Mouse (Mus musculus): Measurements from ENCODE around the gene Asb18. TPM values are rescaled to one million over a fixed set of nuclear protein-coding genes. Genes with fewer than 3 reads are reported as not detected.

The Asb18 gene
- polyA plus RNA-seq (2014; fragmentation: Nextera tagmentation; extraction: Ambion mirVana): 0.20 and 0.38 TPM in 2 replicates

DNA sequence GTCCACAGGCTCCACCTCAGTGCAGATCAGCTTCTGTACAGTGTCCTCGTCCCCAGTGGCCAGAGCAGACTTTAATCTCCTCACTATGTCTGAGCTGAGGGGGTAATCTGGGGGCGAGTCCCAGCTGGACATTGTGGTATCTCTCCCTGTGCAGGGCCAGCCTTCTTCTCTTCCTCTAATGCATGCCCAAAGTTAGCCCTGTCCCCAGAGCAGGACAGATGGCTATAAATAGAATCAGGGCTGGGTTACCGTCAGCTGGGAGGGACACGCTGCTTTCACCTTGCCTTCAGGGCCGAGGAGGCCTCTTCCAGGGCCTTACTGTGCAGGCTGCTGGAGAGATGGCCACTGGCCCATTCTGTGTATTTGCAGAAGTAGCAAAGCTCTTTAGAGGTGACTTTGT, at the start of gene Asb18:
Gene Asb18 (minus strand): TSS at position 221 of the 400 bp plus-strand sequence.
- Histone ChIP-seq H3K9me3 (ENCODE audit: control insufficient read depth, low read length) (peaks cover 4% of the 10 kb centered on the region; the same call in 1 of the 2 replicates), H3K36me3 (ENCODE audit: control insufficient read depth, insufficient read depth, low read length) (no peaks in the 10 kb centered on the region), H3K4me3 (ENCODE audit: low read depth, low read length) (no peak within 1 kb of the TSS), H3K4me1 (ENCODE audit: control insufficient read depth, insufficient read depth, low read length) (no peaks in the 10 kb centered on the region), H3K27ac (ENCODE audit: low read depth, low read length) (no peak within 1 kb of the TSS), H3K4me2 (ENCODE audit: low read depth) (no peak within 1 kb of the TSS), H3K27me3 (ENCODE audit: control insufficient read depth, insufficient read depth, low read length) (no peaks in the 10 kb centered on the region), H3K9ac (ENCODE audit: low read length) (no peak within 1 kb of the TSS)
- DNase-seq (ENCODE audit: low spot score) (no peak), ATAC-seq (ENCODE audit: insufficient read depth, low FRiP score, low TSS enrichment) (no peak)
- 86% methylated on average over 5 of the region's 5 CpGs for WGBS

DNA sequence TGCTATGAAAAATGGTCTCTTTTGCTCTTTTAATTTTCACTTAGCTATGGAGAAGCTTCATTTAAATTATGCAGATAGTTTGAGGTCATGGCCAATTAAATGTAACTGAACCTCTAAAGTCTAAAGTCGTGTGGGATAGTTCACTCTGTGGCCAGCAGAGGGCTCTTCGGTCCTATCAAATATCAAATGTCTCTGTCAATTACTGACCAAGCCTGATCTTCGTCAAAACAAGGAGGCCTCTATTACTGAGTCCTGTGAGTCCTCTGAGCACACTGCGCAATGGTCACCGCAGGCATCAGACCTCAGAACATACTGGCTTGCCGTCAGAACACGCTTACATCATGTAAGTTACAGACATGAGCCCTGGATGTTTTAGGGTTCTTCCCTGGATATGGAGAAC, 46.1 kb upstream of the Asb18 start:
- H3K4me3 ChIP-seq (ENCODE audit: low read depth, low read length): no peak overlapping the region
- no peaks in the 10 kb centered on the region for H3K27me3 ChIP-seq (ENCODE audit: control insufficient read depth, insufficient read depth, low read length)
- H3K4me2 ChIP-seq (ENCODE audit: low read depth): no peak overlapping the region
- ATAC-seq (ENCODE audit: insufficient read depth, low FRiP score, low TSS enrichment): no peak
- peak; percentile 49 for DNase-seq (ENCODE audit: low spot score)
- H3K36me3 ChIP-seq (ENCODE audit: control insufficient read depth, insufficient read depth, low read length): no peaks in the 10 kb centered on the region
- H3K4me1 ChIP-seq (ENCODE audit: control insufficient read depth, insufficient read depth, low read length): no peaks in the 10 kb centered on the region
- H3K9me3 ChIP-seq (ENCODE audit: control insufficient read depth, low read length): no peaks in the 10 kb centered on the region
- no peak overlapping the region for H3K27ac ChIP-seq (ENCODE audit: low read depth, low read length)
- 25% methylated on average over 7 of the region's 7 CpGs for WGBS
- no peak overlapping the region for H3K9ac ChIP-seq (ENCODE audit: low read length)

DNA sequence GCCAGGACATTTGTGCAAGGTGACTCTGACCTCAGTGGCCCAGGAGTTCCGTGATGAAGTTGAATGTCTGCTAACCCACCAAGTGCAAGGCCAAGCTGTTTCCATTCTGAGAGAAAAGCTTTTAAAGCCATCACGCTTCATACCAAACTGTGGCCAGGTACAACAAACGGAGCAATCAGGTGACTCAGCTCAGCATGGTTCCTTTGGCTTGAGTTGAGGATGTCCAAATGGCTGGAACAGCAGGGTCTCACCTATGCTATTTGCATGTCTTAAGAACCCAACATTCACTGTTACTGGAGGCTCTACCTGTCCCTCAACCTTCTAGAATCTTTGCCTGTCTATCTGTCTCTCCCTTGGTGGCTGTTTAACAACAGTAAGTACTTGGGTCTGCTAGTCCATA, 45.6 kb upstream of the Asb18 start:
- Histone ChIP-seq H3K4me1 (ENCODE audit: control insufficient read depth, insufficient read depth, low read length) (no peaks in the 10 kb centered on the region), H3K27ac (ENCODE audit: low read depth, low read length) (no peak overlapping the region), H3K4me3 (ENCODE audit: low read depth, low read length) (no peak overlapping the region), H3K9me3 (ENCODE audit: control insufficient read depth, low read length) (no peaks in the 10 kb centered on the region), H3K27me3 (ENCODE audit: control insufficient read depth, insufficient read depth, low read length) (no peaks in the 10 kb centered on the region), H3K9ac (ENCODE audit: low read length) (no peak overlapping the region), H3K36me3 (ENCODE audit: control insufficient read depth, insufficient read depth, low read length) (no peaks in the 10 kb centered on the region), H3K4me2 (ENCODE audit: low read depth) (no peak overlapping the region)
- DNase-seq (ENCODE audit: low spot score) (no peak), ATAC-seq (ENCODE audit: insufficient read depth, low FRiP score, low TSS enrichment) (no peak)
- 58% methylated on average over 3 of the region's 3 CpGs for WGBS

DNA sequence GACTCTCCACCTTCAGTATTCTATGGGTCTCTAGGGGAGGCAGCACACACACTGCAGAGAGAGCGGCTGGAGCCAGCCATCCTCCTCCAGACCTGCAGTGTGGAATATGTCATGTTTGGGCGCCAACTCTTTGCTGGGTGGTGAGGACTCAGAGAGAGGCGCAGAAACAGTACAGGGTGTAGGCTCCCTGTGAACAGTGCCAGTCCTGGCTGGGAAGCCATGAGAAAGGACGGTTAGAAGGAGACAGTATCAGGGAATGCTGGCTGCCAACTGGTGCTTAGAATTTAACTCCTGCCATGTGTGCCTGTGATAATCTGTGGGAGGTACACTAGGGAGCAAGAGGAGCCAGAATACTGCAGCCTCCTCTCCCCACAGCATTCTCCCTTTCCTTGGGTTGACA, 40.5 kb upstream of the Asb18 start:
- Histone ChIP-seq H3K4me2 (ENCODE audit: low read depth) (no peak overlapping the region), H3K9ac (ENCODE audit: low read length) (no peak overlapping the region), H3K36me3 (ENCODE audit: control insufficient read depth, insufficient read depth, low read length) (no peaks in the 10 kb centered on the region), H3K4me1 (ENCODE audit: control insufficient read depth, insufficient read depth, low read length) (0 out of 2 replicates have a peak, but pooled peaks cover 6% of the 10 kb centered on the region), H3K27ac (ENCODE audit: low read depth, low read length) (no peak overlapping the region), H3K4me3 (ENCODE audit: low read depth, low read length) (no peak overlapping the region), H3K27me3 (ENCODE audit: control insufficient read depth, insufficient read depth, low read length) (no peaks in the 10 kb centered on the region), H3K9me3 (ENCODE audit: control insufficient read depth, low read length) (no peaks in the 10 kb centered on the region)
- WGBS: 89% methylated on average over 4 of the region's 4 CpGs
- no peak for DNase-seq (ENCODE audit: low spot score)
- no peak for ATAC-seq (ENCODE audit: insufficient read depth, low FRiP score, low TSS enrichment)

DNA sequence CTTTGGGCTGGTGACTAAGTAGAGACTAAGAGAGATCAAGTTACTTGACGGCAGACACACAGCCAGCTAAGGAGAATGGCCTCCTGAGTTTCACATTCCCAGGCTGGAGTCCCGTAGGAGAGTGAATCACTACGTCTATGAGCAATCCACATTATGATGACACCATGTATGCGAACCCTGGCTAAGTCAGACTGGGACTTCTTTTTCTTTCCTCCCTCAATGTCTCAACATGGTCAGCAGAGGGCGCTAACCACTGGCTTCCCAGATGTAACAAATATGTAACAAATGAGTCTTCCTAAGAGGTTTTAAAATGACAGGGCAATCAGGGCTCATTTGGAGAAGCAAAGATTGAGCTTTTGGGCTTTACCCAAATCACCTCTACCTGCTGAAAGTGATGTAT, 36.9 kb upstream of the Asb18 start:
- Histone ChIP-seq H3K4me3 (ENCODE audit: low read depth, low read length) (no peak overlapping the region), H3K4me2 (ENCODE audit: low read depth) (no peak overlapping the region), H3K27ac (ENCODE audit: low read depth, low read length) (no peak overlapping the region), H3K9ac (ENCODE audit: low read length) (no peak overlapping the region), H3K9me3 (ENCODE audit: control insufficient read depth, low read length) (no peaks in the 10 kb centered on the region), H3K4me1 (ENCODE audit: control insufficient read depth, insufficient read depth, low read length) (0 out of 2 replicates have a peak, but pooled peaks cover 6% of the 10 kb centered on the region), H3K27me3 (ENCODE audit: control insufficient read depth, insufficient read depth, low read length) (no peaks in the 10 kb centered on the region), H3K36me3 (ENCODE audit: control insufficient read depth, insufficient read depth, low read length) (no peaks in the 10 kb centered on the region)
- DNase-seq (ENCODE audit: low spot score) (peak; percentile 64), ATAC-seq (ENCODE audit: insufficient read depth, low FRiP score, low TSS enrichment) (no peak)
- 26% methylated on average over 5 of the region's 5 CpGs for WGBS

DNA sequence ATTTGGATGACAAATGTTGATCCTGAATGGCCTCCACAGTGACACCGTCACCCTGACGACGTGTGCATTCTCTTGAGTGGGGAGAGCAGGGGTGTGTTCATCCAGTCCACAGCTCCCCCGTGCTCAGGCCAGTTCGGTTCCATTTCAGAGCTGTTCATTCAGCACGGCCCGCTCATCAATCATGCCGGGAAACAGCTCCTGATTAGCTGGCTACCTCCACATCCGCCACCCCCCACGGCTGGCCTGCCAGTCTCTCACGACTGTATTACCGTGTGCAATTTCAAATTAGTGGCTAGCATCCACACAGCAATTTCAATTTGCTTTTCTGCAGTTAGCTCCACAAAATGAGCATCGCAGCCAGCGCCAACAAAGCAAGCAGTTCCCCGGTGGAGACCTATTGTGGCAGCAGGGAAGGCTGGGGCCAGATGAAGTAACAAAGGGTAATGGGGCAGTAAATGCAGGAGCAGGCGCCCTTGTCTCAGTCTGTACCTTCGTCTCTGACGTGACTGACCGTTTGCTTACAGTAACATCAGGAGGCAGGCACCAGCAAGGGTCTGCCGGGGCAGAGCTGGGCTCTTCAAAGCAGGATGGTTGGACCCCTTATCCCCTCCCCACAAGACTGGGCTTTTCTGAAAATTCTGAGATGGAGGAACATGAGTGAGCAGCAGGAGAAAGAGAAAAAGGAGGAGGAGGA, 35.7 kb upstream of the Asb18 start:
- H3K9me3 ChIP-seq (ENCODE audit: control insufficient read depth, low read length): no peaks in the 10 kb centered on the region
- no peaks in the 10 kb centered on the region for H3K36me3 ChIP-seq (ENCODE audit: control insufficient read depth, insufficient read depth, low read length)
- H3K27ac ChIP-seq (ENCODE audit: low read depth, low read length): peak overlapping the region; percentile 65
- 0 out of 2 replicates have a peak, but pooled peaks cover 6% of the 10 kb centered on the region for H3K4me1 ChIP-seq (ENCODE audit: control insufficient read depth, insufficient read depth, low read length)
- H3K27me3 ChIP-seq (ENCODE audit: control insufficient read depth, insufficient read depth, low read length): no peaks in the 10 kb centered on the region
- ATAC-seq (ENCODE audit: insufficient read depth, low FRiP score, low TSS enrichment) (0 out of 2 replicates have a peak, but pooled peaks have one; percentile 45), DNase-seq (ENCODE audit: low spot score) (peak; percentile 66)
- H3K4me3 ChIP-seq (ENCODE audit: low read depth, low read length): no peak overlapping the region
- no peak overlapping the region for H3K4me2 ChIP-seq (ENCODE audit: low read depth)
- peak overlapping the region; percentile 52 for H3K9ac ChIP-seq (ENCODE audit: low read length)
- 18% methylated on average over 20 of the region's 20 CpGs for WGBS

DNA sequence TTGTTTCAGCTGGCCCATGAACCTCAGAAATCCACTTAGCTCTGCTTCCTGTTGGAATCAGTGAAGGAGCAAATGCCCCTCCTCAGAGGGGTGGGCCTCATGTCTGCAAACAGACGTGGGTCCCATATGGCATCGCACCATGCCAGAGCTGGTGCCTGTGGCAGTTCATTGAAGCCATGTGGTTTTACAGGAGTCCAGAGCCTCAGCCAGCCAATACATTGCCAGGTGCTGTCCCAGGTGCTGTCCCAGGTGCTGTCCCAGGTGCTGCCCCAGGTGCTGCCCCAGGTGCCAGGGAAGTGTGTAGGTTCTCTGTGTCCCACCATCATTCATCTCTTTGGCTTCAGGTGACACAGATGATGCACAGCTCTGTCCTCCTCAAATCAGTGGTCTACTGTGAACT, 13.8 kb upstream of the Asb18 start:
- 79% methylated on average over 2 of the region's 2 CpGs for WGBS

DNA sequence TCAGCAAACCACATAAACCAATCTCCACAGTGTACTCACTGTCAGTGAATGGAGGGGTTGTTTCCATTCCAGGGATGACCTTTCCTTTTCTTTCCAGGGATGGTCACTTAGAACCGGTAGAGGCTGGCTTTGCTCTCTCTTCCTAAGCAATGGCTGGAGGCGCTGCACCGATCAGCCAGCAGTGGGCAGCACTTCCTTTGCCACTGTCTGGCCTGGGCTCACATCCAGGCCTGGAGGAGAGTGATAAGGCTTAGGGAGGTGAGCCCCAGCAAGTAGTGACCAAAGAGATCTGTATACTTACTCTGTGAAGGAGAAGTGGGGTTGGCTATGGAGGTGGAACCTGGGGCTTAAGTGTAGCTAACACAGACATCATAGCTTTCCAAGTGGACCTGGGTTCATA, 12.5 kb upstream of the Asb18 start:
- no peak overlapping the region for H3K27ac ChIP-seq (ENCODE audit: low read depth, low read length)
- peak; percentile 58 for DNase-seq (ENCODE audit: low spot score)
- no peaks in the 10 kb centered on the region for H3K27me3 ChIP-seq (ENCODE audit: control insufficient read depth, insufficient read depth, low read length)
- WGBS: 19% methylated on average over 3 of the region's 3 CpGs
- no peaks in the 10 kb centered on the region for H3K9me3 ChIP-seq (ENCODE audit: control insufficient read depth, low read length)
- no peak overlapping the region for H3K9ac ChIP-seq (ENCODE audit: low read length)
- H3K36me3 ChIP-seq (ENCODE audit: control insufficient read depth, insufficient read depth, low read length): no peaks in the 10 kb centered on the region
- no peaks in the 10 kb centered on the region for H3K4me1 ChIP-seq (ENCODE audit: control insufficient read depth, insufficient read depth, low read length)
- no peak overlapping the region for H3K4me3 ChIP-seq (ENCODE audit: low read depth, low read length)
- ATAC-seq (ENCODE audit: insufficient read depth, low FRiP score, low TSS enrichment): no peak
- no peak overlapping the region for H3K4me2 ChIP-seq (ENCODE audit: low read depth)

More for the DNA sequence above, 13.8 kb upstream of the Asb18 start:
- H3K9me3 ChIP-seq (ENCODE audit: control insufficient read depth, low read length): no peaks in the 10 kb centered on the region
- no peak for ATAC-seq (ENCODE audit: insufficient read depth, low FRiP score, low TSS enrichment)
- no peak overlapping the region for H3K27ac ChIP-seq (ENCODE audit: low read depth, low read length)
- no peak overlapping the region for H3K4me3 ChIP-seq (ENCODE audit: low read depth, low read length)
- H3K36me3 ChIP-seq (ENCODE audit: control insufficient read depth, insufficient read depth, low read length): no peaks in the 10 kb centered on the region
- H3K4me1 ChIP-seq (ENCODE audit: control insufficient read depth, insufficient read depth, low read length): no peaks in the 10 kb centered on the region
- no peak overlapping the region for H3K9ac ChIP-seq (ENCODE audit: low read length)
- no peak overlapping the region for H3K4me2 ChIP-seq (ENCODE audit: low read depth)
- H3K27me3 ChIP-seq (ENCODE audit: control insufficient read depth, insufficient read depth, low read length): no peaks in the 10 kb centered on the region
- no peak for DNase-seq (ENCODE audit: low spot score)

DNA sequence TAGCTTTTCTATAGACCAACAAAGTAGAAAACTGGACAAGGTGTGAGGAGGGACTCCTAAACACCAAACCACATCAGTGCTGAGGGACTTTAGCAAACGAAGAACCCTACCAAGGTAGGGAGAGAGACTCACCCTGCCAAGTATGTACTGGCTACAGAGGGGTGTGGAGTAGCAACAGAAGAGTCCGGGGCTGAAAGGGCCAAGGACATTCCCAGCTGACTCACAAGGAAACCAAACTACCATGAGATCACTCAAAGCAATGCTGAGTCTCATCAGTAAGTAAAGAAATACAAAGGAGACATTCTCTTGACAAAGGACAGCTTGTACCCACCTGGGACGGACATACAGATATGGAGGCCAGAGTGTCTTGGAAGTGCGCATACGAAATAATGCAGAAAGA, 5.9 kb upstream of the Asb18 start:
- Histone ChIP-seq H3K9ac (ENCODE audit: low read length) (no peak overlapping the region), H3K9me3 (ENCODE audit: control insufficient read depth, low read length) (no peaks in the 10 kb centered on the region), H3K4me3 (ENCODE audit: low read depth, low read length) (no peak overlapping the region), H3K27me3 (ENCODE audit: control insufficient read depth, insufficient read depth, low read length) (no peaks in the 10 kb centered on the region), H3K36me3 (ENCODE audit: control insufficient read depth, insufficient read depth, low read length) (no peaks in the 10 kb centered on the region), H3K27ac (ENCODE audit: low read depth, low read length) (no peak overlapping the region), H3K4me2 (ENCODE audit: low read depth) (no peak overlapping the region), H3K4me1 (ENCODE audit: control insufficient read depth, insufficient read depth, low read length) (no peaks in the 10 kb centered on the region)
- no peak for DNase-seq (ENCODE audit: low spot score)
- ATAC-seq (ENCODE audit: insufficient read depth, low FRiP score, low TSS enrichment): no peak
- WGBS: 93% methylated on average over 5 of the region's 5 CpGs
